Mouse (Mus musculus) inflammation-experienced regulatory T-cells, adult 16 weeks (primary cell): Measurements from ENCODE around the gene Nudt22. TPM values are rescaled to one million over a fixed set of nuclear protein-coding genes. Genes with fewer than 3 reads are reported as not detected.

Experiments
- polyA plus RNA-seq: library from polyadenylated mRNA; unstranded; fragments of 100-300 nt; shearing (Covaris generic); gene quantifications from one replicate; pipeline ENCODE4 v1.2.1, GENCODE M21; 2017

Gene Nudt22
- 39.3 TPM for polyA plus RNA-seq

GRCm38 (mm10) chr19:6996006-6996405 lies at the start of gene Nudt22, which contains the start of gene Trpt1:
TSS of gene Nudt22 (minus strand) at chr19:6996117.
TSS of gene Trpt1 (plus strand) at chr19:6996131.

DNA sequence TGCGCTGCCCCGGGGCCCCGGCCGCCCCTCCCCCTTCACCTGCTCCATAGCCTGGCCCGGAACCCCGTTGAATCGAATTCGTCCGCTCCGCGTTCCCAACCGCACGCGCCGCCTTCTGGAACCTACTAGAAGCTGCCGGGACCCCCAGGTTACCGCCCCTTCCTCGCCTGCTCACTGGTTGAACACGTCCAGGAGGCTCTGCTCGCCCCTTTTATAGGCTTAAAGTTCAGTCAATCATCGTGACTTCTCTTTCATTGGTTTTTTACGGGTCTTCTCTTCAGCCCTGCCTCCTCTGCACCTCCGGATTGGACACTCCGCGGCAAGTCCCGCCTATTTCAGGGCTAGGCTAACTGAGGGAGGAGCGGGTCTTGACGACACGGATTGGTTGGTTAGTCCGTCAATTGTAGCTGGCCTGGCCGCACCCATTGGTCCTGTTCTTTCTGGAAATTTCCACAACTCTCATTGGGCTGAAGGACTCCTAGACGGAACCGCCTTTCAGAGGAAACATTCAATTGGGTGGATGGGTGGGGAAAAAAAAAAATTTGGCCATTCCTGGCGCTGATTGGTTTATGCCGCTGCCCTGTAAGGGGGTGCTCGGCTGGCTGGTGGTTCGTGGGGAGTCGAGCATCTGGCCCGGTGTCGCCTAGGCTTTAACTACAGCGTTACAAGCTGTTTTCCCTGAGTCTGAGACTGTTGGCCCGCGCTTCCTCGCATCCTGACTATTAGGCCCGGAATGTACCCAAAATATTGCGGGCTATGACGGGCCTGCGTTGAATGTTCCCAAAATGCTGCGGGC lies 44.1 kb upstream of the Nudt22 start, which contains the start of gene Stip1:
TSS of gene Stip1 (minus strand) at position 127 of the 796 bp plus-strand sequence.

GRCm38 (mm10) chr19:7019191-7019590 lies 23.3 kb upstream of the Nudt22 start, which contains the start of gene Fermt3:
TSS of gene Fermt3 (minus strand) at chr19:7019469.

DNA sequence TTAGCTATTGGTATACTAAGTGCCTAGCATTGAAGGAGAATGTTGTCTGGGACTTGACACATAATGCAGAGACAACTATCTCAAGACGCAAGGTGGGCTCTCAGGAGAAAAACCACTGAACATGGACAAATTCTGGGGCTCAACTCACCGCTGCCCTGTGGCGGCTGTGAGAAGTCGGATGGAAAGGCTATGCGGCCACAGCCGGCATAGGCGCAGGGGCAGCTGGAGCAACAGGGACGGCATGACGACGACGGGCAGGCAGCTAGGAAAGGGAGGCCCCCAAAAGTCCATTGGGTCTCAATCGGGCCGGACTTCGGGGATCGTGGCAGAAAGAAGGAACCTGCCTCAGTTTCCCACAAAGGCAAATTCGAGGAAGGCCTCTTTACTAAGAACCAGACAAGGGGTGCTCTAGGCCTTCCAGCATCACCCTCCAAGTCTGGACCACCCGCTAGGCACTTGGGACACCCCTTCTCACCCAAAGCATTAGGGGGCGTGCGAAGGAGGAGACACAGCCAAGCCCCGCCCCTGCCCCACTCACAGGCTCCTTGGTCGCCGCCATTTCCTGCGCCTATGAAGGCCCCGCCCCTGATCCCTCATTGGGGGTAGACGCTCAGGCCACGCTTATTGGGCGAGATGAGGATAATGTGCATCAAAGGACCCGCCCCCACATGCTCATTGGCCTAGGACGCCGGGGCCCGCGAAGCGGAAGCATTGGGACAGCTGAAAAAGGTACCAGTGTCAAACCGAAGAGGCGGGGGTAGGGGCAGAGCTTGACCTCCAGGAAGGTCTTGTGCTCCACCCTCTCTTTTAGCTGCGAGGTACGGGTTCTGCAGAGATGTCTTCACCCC lies 3.7 kb downstream of the Nudt22 start, which contains the start of gene Dnajc4:
TSS of gene Dnajc4 (minus strand) at position 562 of the 848 bp plus-strand sequence.

GRCm38 (mm10) chr19:6987061-6987903 lies 8.6 kb downstream of the Nudt22 start, which contains the start of gene Vegfb:
TSS of gene Vegfb (minus strand) at chr19:6987651.

DNA sequence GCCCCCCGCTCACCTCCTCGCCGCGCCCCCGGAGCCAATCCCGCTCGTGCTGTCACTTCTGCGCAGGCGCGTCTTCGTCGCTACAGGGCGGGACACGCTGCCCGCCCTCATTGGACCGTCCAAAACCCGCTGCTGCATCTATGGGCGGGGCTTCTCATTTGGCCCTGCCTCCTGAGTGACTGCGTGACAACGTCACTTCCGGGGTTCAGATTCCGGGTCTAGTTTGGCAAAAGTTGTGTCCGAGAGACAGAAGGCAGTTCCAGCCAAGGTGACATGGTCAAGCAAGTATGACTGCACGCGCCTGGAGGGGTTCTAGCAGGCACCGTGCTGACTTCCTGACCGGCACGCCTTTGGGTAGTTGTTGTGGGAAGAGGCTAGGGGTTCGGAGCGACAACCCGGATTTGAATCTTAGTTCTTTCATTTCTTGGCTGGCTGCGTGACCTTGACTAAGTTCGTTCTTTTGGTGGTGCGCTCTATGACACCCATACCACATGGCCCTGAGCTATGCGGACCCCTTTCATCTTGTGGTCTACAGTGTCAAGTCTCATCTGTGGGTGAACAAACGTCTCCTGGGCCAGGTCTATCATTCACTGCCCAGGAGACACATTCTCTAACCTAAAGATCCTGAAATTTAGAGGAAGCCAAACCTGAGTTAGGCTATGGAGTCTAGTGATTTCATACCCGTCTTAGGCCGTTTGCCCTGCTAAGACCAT lies 15.4 kb downstream of the Nudt22 start, which contains the start of gene Fkbp2:
TSS of gene Fkbp2 (minus strand) at position 121 of the 713 bp plus-strand sequence.

GRCm38 (mm10) chr19:6975537-6976521 lies 20.1 kb downstream of the Nudt22 start, which contains the start of gene Plcb3:
TSS of gene Plcb3 (minus strand) at chr19:6976470.

DNA sequence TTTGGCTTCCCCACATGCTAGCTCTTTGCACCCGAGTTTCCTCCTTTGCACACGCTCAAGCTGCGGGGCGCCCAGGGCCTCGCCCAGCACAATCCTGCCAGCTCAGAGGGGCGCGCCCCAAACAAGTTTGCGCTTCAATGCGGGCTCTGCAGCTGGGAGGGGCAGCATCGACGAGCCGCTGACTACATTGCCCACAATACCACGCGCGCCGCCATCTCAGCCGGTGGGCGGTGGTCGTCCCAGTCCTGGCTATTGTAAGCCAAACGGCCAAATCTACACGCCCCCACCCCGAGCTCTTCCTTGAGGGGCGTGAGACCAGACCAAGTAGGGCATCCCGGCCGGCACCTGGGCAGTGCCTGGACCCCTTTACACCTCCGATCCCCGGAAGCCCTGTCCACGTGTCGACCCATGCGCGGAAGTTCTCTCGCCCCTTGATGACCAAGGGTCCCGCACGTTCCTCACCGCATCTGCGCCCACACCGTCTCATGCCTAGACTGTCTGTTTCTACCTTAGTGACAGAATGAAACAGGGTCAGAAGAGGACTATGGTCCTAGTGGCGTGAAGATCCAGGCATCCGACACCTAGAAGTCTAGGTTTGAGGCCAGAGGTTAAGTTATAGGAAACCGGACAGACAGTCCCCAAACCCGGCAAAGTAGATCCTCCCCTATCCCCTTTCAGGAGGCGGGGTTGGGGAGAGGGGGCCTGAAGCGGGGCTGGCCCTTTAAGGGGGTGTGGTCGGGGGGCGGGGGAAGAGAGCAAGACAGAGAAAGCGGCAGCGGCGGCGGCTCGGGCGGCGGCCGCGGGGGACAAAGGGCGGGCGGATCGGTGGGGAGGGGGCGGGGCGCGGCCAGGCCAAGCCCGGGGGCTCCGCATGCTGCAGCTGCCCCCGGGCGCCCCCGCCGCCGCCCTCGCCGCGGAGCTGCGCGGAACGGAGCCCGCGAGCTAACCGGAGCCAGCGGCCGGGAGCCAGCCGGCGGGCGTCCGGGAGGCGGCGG lies 21.4 kb downstream of the Nudt22 start, which contains the start of gene Ppp1r14b:
TSS of gene Ppp1r14b (plus strand) at position 758 of the 995 bp plus-strand sequence.

Other genes with a start within 250 kb of the Nudt22 start
- gene Rps6ka4, start 155.5 kb downstream of the Nudt22 start, polyA plus RNA-seq = 53.0 TPM
- gene Ccdc88b, start 137.9 kb downstream of the Nudt22 start, polyA plus RNA-seq = 68.9 TPM
- gene Trmt112, start 86.4 kb downstream of the Nudt22 start, polyA plus RNA-seq = 181 TPM
- gene Prdx5, start 86.0 kb downstream of the Nudt22 start, polyA plus RNA-seq = 258 TPM
- 9.0 TPM for gene Esrra, start 74.3 kb downstream of the Nudt22 start, polyA plus RNA-seq
- not detected for gene Catsperz, start 70.7 kb downstream of the Nudt22 start, polyA plus RNA-seq
- gene Kcnk4, start 61.6 kb downstream of the Nudt22 start, polyA plus RNA-seq = not detected
- 42.3 TPM for gene Bad, start 54.3 kb downstream of the Nudt22 start, polyA plus RNA-seq
- 18.2 TPM for gene Gpr137, start 53.6 kb downstream of the Nudt22 start, polyA plus RNA-seq
- gene Ppp1r14b, start 21.1 kb downstream of the Nudt22 start, polyA plus RNA-seq = 32.1 TPM
- gene Plcb3, start 19.6 kb downstream of the Nudt22 start, polyA plus RNA-seq = 15.8 TPM
- 57.9 TPM for gene Fkbp2, start 15.6 kb downstream of the Nudt22 start, polyA plus RNA-seq
- 2.1 TPM for gene Vegfb, start 8.5 kb downstream of the Nudt22 start, polyA plus RNA-seq
- gene Dnajc4, start 3.5 kb downstream of the Nudt22 start, polyA plus RNA-seq = 54.6 TPM
- gene Trpt1, start within 50 bp of the Nudt22 start, polyA plus RNA-seq = 8.9 TPM
- 472 TPM for gene Fermt3, start 23.4 kb upstream of the Nudt22 start, polyA plus RNA-seq
- 205 TPM for gene Stip1, start 43.9 kb upstream of the Nudt22 start, polyA plus RNA-seq
- gene Macrod1, start 60.7 kb upstream of the Nudt22 start, polyA plus RNA-seq = 3.3 TPM
- not detected for gene Flrt1, start 109.6 kb upstream of the Nudt22 start, polyA plus RNA-seq
- 80.2 TPM for gene Otub1, start 210.2 kb upstream of the Nudt22 start, polyA plus RNA-seq
- gene Cox8a, start 221.5 kb upstream of the Nudt22 start, polyA plus RNA-seq = 485 TPM
- 56.7 TPM for gene Naa40, start 245.1 kb upstream of the Nudt22 start, polyA plus RNA-seq